Mouse (Mus musculus): ENCODE measurements around the gene Il31ra. TPM values are rescaled to one million over a fixed set of nuclear protein-coding genes. Genes with fewer than 3 reads are reported as not detected.
A peak's percentile ranks its signal among the peaks of the same experiment; 100 is the strongest.

The Il31ra gene
- total RNA-seq, 4 experiments from 2014 or later: 0.10 to 0.26 (median 0.16) TPM

DNA sequence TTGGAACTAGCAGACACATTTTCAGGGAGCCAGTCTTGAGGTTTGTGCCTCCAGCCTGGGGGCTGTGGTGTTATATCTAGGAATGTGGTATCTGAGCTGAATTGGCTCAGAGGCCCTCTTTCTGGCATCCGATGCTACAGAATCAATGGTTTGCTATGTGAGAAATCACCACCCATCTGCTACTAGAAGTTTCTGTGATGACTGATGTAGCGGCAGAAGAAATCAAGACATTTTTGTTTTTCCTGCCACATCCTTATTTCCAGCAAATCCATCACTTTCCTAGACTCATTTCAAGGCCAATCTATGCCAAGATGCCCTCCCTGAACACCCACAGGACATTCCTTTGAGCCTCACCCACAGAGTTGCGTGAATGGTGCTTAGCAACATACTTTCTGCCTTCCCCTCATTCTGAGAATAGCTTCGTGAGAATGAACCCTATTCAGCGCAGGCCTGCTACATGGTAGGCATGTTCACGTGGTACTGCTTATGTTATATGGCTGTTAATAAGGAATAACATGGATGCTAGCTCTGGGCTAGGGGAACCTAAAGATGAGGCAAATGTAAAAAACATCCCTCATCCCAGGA lies 33.5 kb downstream of the Il31ra start:
- no peak for DNase-seq

DNA sequence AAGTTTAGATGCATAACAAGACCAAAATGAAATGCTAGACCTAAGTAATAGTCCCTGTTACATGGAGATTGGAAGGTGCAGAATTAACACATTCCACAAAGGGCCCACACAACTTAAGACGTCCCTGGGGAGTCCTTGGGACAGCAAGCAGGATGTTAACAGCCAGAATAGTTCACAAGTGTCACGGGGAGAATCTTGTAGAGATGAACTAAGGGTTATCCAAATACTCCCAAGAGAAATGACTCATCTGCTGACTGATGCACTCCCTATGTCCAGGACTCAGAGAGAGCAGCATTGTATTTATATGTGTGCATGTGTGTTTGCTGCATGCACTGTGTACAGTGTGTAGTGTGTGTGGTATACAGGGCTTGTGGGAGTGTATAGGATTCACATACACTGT lies 37.7 kb downstream of the Il31ra start:
- no peak for DNase-seq

DNA sequence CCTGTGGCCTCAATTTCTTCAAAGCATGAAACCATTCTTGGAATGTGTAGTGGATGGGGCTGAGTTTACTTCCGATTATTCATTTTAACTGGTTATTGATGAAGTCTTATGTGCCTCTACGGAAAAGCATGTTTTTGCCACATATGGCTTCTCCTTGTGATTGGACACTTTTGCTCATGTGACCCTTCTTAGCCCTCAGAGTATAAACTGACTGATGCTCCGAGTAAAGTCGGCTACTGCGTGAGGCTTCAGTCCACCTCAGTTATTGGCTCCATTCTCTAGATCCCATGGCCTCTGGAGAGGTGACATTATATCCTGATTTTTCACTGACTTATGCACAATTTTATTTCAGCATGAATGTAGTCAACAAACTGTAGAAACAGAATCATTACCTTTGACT lies 40.9 kb downstream of the Il31ra start:
- no peak for DNase-seq

DNA sequence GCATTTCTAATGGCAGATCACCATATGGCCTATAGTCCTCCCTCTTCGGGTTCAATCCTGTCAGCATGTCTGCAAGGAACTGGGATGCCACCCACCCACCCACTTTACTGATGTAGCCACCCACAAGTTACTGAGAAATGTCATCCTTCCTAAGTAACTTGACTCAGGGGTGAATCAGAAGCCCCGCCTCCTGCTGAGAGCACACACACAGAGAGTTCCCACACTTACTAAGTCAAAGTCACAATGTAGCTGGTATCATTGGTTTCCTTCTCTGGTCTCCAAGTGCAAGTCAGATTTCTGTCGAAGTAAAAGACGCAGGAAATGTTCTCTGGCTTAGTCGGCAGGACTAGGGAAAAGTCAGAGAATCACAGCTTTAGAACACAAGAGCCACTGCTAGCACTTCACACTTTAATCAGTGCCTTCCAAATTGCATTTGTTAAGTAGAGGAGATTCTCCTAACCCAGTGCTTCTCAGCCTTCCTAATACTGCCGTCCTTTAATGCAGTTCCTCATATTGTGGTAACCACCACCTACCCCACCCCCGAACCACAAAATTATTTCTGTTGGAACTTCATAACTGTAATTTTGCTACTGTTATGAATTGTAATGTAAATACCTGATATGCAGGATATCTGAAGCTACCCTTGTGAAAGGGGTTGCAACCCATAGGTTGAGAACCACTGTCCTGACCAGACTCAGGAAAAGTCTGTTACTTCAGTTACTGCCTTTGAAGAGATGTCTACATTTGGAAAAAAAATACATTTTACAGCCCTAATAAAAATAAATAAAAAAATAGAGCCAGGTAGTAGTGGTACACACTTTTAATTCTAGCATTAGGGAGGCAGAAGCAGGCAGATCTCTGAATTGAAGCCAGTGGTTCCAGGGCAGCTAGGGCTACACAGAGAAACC lies 42.3 kb downstream of the Il31ra start:
- no peak for DNase-seq

DNA sequence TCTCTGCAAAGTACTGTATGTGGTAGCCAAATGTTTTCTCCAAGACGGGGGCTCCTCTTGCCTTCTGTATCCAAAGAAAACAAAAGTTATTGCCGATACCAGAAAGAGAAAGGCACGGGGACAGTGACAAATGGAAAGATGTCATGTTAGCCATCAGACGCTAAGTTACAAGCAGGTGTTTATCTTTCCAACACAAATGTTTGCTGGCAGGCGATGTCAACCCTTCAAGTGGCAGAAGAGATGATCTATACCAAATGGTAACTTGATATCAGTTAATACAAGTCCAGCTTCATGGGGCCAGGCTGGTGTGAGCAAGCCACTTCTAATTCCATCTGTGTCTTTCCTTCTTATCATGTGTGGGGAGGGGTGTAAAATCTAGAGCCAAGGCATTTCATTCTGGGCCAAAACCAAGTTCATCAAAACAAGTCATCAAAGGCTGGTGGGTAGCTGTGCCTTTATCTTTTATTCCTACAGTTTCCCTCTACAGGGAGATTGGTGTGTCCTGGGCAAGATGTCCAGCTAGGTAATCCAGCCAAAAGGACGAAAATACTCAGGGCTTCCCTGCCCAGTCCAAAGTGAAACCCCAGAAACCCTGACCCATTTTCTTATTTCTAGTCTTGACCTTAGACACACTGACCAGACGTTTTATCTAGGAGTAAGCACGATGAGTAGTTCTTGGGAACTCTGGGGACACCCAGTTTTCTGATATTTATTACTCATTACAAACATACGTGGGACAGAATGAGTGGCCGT lies 52.8 kb downstream of the Il31ra start:
- no peak for DNase-seq

DNA sequence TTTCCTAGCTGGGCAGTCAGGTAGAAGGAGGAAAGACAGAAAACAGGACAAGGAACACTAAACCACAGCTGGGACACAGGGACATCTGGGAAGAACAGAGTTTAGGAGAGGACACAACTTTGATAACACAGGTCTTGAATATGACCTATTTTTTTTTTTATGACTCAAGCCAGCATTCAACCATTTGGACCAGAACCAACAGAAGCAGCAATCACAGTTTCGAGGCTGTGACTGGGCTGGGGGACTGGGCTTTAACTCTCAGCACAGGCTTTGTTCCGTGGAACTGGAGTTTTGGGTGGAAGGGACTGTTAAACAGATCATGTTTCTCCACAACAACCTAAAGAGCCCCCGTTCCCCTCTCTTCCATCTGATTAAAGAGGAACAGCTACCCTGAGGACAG lies 53.5 kb downstream of the Il31ra start:
- DNase-seq: no peak

DNA sequence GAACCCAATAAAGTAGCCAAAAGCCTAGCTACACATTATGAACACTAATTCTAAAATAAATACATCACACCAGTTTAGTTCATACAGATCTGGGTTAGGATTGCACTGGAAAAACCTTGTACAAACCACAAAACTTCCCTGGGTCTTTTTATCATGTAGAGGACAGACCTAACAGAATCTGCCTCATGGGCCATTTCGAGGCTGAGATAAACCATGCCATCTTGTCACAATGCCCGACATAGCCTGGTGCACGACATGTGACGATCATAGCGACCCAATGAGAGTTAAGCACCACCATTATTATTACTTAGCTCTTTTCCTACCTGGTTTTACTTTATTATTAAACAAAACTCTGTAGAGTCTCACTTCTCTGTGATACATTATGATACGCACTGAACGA lies 57.1 kb downstream of the Il31ra start:
- DNase-seq: no peak

DNA sequence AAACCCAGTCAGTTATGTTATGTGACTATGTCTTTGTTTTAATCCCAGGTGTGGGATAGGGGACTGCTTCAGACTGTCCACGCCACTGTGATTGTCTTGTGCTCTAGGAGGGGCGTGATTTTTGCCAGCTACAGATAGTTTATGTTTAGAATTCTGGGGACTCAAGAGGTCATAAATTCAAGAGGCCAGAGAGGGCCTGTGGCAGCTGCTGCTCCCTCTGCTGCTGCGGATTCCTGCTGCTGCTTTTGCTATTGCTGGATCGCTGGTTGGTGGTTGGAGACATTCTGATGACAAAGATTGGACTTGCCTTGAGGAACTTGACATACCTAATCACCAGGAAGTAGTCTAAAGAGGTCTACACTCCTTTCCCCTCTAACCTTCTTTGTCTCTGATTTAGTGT lies 57.5 kb downstream of the Il31ra start:
- no peak for DNase-seq

DNA sequence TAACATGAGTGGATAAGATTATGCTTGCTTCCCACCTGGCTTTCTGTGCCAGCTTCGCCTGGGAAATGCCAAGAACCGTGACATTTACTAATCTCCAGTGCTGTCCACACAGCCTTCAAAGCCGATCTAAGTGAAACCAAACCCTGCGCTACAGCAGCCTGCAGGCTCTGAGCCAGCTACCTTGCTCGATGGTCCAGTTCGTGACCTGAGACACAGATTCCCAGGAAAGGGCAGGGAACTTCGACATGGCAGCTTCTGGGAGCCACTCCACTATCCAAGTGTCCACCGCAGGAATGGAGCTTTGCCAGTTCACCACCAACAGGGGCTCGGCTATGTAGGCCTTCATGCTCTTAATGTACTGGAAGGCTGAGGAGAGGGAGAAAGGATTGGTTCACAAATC lies 60.6 kb downstream of the Il31ra start:
- peak; percentile 58 for DNase-seq

DNA sequence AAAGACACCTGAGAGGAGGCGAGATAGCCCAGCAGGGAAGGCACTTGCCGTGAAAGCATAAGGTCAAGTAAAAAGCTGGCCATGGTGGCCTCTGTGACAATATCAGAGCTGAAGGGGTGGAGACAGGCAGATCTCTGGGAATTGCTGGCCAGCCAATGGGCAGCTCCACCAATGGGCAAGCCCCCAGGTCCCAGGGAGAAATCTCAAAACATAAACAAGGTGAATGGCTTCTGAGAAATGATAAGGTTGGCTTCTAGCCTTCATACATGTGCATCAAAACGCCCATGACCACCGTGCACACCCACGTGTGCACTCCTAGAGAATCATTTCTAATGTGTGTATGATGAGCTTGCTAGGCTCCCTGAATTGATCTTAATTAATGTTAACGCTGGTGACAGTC lies 61.9 kb downstream of the Il31ra start:
- no peak for DNase-seq

DNA sequence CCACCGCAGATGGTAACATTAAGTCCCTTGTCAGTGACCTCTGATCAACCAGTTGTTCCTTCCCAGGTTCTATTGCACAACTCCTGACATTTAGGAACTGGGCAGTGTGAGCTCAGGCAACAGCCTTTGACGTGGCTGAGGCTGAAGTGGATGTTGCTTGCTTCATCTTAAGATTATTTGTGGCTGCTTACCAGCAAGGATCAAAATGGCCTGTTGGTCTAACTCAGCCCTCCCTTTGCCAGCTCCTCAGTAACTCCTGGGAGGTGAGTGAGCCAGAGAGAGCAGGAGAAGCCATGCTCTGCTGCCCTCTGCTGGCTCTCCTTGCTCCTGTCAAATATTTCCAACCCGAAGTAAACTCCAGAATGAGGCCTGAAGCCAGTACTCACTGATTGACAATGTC lies 64.3 kb downstream of the Il31ra start:
- DNase-seq: peak; percentile 71

DNA sequence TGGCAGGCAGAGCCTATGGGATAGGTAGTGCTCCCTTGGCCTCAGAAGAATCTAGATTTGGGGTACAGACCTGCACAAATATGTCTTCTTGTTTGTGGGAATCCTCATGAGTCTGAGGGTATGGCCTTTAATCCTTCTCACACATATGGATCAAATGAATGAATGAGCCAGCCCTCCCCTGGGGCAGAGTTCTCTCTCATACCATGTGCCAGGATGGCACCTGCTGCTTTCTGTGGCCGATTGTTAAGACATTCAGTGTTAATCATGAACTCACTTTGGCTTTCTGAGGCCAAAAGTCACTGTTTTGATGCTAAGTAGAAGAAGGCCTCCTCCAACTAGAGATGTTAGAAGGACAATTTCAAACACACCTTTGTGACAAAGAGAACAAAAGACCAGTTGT lies 67.0 kb downstream of the Il31ra start:
- no peak for DNase-seq

DNA sequence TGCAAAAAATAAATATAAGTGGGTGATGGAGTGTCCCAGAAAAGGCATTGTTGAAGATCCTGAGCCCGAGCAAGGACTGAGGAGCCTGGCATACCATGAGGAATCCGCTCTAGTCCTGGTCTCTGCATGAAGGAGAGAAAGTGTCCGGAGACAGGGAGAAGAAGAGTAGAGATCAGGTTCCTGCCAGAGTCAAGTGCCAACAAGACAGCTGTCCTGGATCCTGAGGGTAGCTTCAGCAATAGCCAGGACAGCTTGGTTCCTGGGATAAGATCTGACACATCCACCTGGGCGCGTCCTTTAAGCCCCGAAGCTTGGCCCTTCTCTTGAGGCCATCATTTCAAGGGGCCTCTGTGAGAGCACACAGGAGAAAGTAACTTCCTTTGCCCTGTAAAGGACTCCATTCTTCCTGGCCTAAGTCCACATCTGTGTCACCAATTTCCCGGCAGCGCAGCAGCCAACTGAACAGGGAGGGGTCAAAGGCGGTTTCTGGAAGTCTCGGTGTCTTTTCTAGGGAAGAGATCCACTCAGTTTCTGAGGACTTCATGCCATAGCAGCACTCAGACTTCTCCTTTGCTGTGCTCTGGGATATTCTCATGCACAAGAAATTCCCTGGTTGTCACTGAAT lies 70.7 kb downstream of the Il31ra start:
- DNase-seq: no peak

DNA sequence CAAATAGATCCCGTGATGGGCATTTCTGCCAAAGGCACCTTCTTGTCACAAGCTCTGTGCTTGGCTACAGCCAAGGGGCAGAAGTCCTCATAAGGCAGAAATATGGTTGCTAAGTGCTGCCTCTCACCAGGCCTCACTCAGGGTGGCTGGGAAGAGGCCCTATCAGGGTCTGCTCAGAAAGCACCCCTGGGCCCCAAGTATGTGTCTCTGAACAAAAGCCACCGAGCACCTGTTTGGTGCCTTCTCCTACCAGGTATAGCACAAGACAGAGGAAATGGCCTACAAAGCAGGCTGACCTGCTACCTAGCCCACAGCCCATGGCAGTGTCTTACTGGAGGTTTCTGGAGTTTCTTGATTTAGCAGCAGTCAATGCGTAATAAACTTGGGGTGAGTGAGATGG lies 71.3 kb downstream of the Il31ra start:
- no peak for DNase-seq

DNA sequence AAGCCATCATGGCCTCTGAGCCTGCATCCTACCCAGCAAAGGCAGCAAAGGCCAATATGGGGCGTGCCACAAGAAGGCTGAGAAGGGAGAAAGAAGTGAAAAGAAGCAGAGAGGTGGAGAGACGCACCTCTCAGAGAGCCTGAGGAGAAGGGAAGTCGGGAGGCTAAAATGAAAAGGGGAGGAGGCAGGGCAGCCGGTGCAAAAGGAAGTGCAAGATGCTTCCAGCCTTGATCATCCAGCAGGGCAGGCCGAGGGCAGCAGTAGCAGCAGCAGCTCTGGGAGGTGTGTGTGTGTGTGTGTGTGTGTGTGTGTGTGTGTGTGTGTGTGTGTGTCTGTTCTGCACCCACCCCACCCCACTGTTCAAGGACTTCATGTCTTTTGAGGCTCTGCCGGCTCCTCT lies 71.9 kb downstream of the Il31ra start:
- DNase-seq: no peak

DNA sequence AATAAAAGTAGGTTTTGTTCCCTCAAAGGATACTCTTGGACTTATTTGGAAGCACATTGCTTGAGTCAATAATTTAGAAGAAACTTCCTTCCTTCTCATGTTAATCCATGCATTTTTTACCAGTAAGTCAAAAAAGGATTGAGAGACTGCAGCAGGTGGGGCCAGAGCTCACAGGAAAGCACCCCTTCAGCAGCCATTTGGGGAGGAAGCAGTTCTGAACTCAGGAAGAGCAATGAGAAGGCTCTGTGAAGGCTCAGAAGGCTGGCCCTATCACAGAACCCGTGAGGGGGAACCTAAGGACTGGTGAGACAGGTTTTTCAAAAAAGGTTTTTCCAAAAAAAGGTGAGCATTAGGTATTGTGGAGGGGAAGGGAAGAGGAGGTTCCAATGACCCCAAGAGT lies 79.6 kb downstream of the Il31ra start:
- DNase-seq: no peak

DNA sequence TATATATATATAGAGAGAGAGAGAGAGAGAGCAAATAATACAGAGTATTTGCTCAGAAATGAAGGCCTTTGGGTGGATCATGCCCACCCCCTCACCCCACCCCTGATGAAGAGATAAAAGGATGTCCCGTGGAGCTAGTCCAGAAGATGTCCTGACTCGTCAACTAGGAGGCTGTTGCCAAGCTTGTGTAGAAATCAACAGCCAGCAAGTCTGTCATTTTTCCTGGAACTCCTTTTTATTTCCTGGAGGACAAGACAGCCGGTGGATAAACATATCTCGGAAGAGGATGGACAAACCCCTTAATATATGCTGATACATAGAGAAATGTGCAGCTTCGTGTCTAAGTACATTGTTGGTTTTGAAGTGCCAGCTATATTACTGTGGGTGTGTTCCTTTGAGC lies 81.3 kb downstream of the Il31ra start:
- DNase-seq: no peak

DNA sequence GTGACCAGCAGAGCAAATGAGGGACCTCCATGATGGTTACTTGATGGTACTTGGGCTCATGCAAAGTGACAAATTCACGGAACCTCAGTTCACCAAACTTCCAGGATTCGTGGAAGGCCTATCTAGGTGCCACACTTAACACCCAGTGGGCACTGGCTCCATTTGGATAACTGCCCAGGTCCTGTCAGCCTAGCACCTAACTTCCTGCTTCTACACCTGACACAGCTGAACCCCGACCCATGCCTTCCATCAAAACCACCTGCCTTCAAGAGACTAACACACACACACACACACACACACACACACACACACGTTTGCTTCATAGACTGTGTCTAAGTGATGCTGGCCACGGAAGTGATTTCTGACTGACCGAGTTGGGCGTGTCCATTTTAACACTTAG lies 82.3 kb downstream of the Il31ra start:
- DNase-seq: no peak

DNA sequence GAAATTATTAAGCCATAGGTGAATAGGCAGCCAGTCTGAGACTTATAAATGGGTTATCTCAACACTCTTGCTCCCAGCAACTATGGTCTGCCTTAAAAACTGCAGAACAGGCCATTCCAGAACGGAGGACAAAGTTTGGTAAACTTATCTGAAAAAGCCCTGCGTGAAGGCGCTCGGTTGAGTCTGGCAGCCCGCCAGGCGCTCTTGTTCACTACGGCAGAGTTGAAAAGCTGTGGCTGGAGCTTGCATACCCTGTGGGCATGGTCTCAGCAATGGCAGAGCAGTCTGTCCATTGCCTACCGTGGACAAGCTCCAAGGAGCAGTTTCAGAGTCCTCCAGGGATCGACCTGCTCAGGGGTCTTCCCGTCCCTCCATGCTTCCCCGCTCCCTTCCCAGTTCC lies 82.9 kb downstream of the Il31ra start:
- DNase-seq: peak; percentile 34

DNA sequence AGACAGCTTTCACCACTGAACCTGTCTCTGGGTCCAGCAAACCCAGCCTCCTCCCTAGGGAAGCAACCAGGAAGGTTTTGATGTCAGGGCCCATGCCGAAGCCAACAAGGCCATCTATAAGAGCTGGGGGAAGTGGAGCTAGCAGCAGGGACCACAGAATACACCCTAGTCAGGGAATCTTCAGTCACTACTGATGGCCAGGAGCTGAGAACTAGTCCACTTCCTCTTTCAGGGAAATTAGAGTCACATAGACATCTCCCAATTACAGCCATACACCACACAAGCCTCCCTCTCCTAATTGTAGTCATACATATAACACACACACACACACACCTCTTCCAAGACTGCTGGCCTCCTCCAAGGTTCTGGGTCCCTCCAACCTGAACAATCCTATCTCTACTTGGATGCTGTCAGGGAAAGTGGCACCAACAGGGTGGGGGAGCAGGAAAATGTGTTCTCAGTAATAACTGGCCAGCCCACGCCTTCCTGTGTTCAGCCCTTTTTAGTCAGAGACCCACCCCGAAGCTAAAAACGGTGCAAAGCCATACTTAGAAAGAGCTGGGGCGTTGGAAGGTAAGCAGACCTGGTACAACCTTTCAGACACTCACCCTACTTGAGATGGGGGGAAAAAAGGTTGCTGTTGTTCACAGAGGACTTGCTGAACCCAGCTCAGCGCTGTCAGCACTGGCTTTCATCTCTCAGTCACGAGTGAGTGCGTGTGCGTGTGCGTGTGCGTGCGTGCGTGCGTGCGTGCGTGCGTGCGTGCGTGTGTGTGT lies 83.5 kb downstream of the Il31ra start:
- DNase-seq: no peak

DNA sequence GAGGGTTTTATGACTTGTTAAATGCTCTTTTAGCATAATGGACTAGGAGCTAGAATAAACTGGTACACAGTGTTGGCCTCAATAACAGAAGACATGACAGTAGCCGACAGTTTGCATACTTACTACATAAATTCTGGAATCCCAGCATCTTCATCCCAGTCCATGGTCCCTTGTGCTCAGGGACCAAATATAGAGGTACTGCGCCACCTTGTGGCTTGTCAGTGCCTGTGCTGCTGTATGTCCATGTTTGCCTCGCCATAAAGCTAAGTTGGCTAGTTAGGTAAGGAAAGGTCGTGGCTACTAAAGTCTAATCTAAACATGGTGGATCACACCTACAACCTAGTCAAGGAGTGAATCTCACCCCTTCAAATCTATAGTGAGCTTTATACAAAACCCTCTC lies 84.7 kb downstream of the Il31ra start:
- DNase-seq: no peak

DNA sequence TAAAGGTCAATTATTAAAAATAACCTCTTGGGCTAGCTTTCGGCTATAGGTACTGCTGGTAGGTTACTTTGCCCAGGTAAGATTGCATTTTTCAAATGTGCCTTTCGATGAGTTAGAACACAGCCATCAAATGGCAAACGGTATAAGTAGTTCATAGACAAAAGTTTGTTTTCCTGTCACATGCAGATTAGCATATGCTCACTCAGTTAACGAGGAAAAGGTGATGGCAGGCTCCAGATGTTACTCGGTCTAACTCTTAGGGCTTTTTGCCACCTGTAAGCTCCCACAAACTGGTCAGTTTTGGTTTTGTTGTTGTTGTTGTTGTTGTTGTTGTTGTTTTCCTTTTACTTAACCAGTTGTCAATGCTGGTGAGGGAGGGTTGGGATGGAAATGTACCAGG lies 85.7 kb downstream of the Il31ra start:
- DNase-seq: no peak

All from adrenal gland, adult 8-10 months (tissue).